Mouse (Mus musculus) lung, embryonic 14.5 days (tissue): Measurements from ENCODE around the gene Slco4a1. TPM values are rescaled to one million over a fixed set of nuclear protein-coding genes. Genes with fewer than 3 reads are reported as not detected.

Source experiments
- ATAC-seq: fragments of 200-750 bp; cut with Nextera tagmentation; 2 replicates; pipeline ENCODE4 v1.8.0; 2017; ENCODE audit warnings: mild to moderate bottlenecking, moderate TSS enrichment, moderate library complexity; ENCODE audit not compliant: insufficient read depth
- DNase-seq: peaks from one replicate; pipeline ENCODE4 v3.0.0-alpha.2; 2015
- H3K27ac ChIP-seq: fragments of 300-500 bp; sonication (generic); 2 replicates; pipeline ENCODE4 v1.5.1; 2014; ENCODE audit warnings: low read depth, mild to moderate bottlenecking, moderate library complexity
- H3K27me3 ChIP-seq: fragments of 300-500 bp; sonication (generic); 2 replicates; pipeline ENCODE4 v1.6.1; 2014; ENCODE audit warnings: low read length, control low read depth; ENCODE audit not compliant: insufficient read depth
- H3K36me3 ChIP-seq: fragments of 300-500 bp; sonication (generic); 2 replicates; pipeline ENCODE4 v1.6.1; 2014; ENCODE audit warnings: control low read depth; ENCODE audit not compliant: insufficient read depth
- H3K4me1 ChIP-seq: fragments of 300-500 bp; sonication (generic); 2 replicates; pipeline ENCODE4 v1.6.1; 2014; ENCODE audit warnings: antibody characterized with exemption, control low read depth; ENCODE audit not compliant: insufficient read depth
- H3K4me2 ChIP-seq: fragments of 300-500 bp; sonication (generic); 2 replicates; pipeline ENCODE4 v1.6.1; 2014; ENCODE audit warnings: mild to moderate bottlenecking
- H3K4me3 ChIP-seq: fragments of 300-500 bp; sonication (generic); 2 replicates; pipeline ENCODE4 v1.5.1; 2014; ENCODE audit warnings: low read depth, low read length
- H3K9ac ChIP-seq: fragments of 300-500 bp; sonication (generic); 2 replicates; pipeline ENCODE4 v1.6.1; 2014
- H3K9me3 ChIP-seq: fragments of 300-500 bp; sonication (generic); 2 replicates; pipeline ENCODE4 v1.6.1; 2016; ENCODE audit warnings: low read depth, low read length, control low read depth
- CTCF ChIP-seq: IDR thresholded peaks from 2 replicates; pipeline ENCODE4 v1.5.1; 2016; ENCODE audit warnings: antibody characterized with exemption, low read depth
- WGBS: fragments of 180-500 bp; shearing (Covaris S2); extraction: QIAGEN DNeasy Blood & Tissue Kit; methylation state at CpG from one replicate; pipeline ENCODE4 v1.1.7; 2014; 5-methylcytosine and 5-hydroxymethylcytosine counted together
- polyA plus RNA-seq: library from polyadenylated mRNA; unstranded; fragments of >200 nt; fragmentation: Nextera tagmentation; extraction: Ambion mirVana; gene quantifications from 2 replicates; pipeline ENCODE4 v1.2.1, GENCODE M21; 2014

The Slco4a1 gene
- polyA plus RNA-seq, 1 experiment from 2014 or later = 0.47 TPM

GRCm38 (mm10) chr2:180444957-180445785, 10.9 kb upstream of the Slco4a1 start:
- Histone ChIP-seq H3K9ac (no peak overlapping the region), H3K4me1 (no peaks in the 10 kb centered on the region), H3K27me3 (no peaks in the 10 kb centered on the region), H3K4me2 (no peak overlapping the region), H3K27ac (no peak overlapping the region), H3K4me3 (no peak overlapping the region), H3K36me3 (no peaks in the 10 kb centered on the region), H3K9me3 (no peaks in the 10 kb centered on the region)
- TF ChIP-seq CTCF = no peak
- no peak for DNase-seq
- no peak for ATAC-seq
- WGBS = 40% methylated on average over 9 of the region's 9 CpGs

GRCm38 (mm10) chr2:180445962-180446361, 10.1 kb upstream of the Slco4a1 start:
- Histone ChIP-seq H3K4me3 (no peak overlapping the region), H3K36me3 (no peaks in the 10 kb centered on the region), H3K9me3 (no peaks in the 10 kb centered on the region), H3K27ac (no peak overlapping the region), H3K4me2 (no peak overlapping the region), H3K4me1 (no peaks in the 10 kb centered on the region), H3K27me3 (no peaks in the 10 kb centered on the region), H3K9ac (no peak overlapping the region)
- no peak for TF ChIP-seq CTCF
- ATAC-seq (no peak), DNase-seq (no peak)
- 93% methylated on average over 1 of the region's 1 CpGs for WGBS

GRCm38 (mm10) chr2:180449007-180449406, 7.0 kb upstream of the Slco4a1 start:
- no peak for ATAC-seq
- H3K27ac ChIP-seq = no peak overlapping the region
- DNase-seq = no peak
- no peak overlapping the region for H3K4me2 ChIP-seq
- H3K4me3 ChIP-seq = no peak overlapping the region
- TF ChIP-seq CTCF = no peak
- no peaks in the 10 kb centered on the region for H3K36me3 ChIP-seq
- 54% methylated on average over 5 of the region's 5 CpGs for WGBS
- no peak overlapping the region for H3K9ac ChIP-seq
- H3K27me3 ChIP-seq = no peaks in the 10 kb centered on the region
- H3K4me1 ChIP-seq = no peaks in the 10 kb centered on the region
- H3K9me3 ChIP-seq = no peaks in the 10 kb centered on the region

- no peak overlapping the region for H3K27ac ChIP-seq
- no peak overlapping the region for H3K4me3 ChIP-seq
- ATAC-seq (no peak), DNase-seq (no peak)
- no peaks in the 10 kb centered on the region for H3K9me3 ChIP-seq
- H3K36me3 ChIP-seq = no peaks in the 10 kb centered on the region
- no peaks in the 10 kb centered on the region for H3K4me1 ChIP-seq
- H3K9ac ChIP-seq = no peak overlapping the region
- 68% methylated on average over 5 of the region's 5 CpGs for WGBS
- H3K4me2 ChIP-seq = no peak overlapping the region
- peaks cover under 1% of the 10 kb centered on the region; the same call in 1 of the 2 replicates for H3K27me3 ChIP-seq
- no peak for TF ChIP-seq CTCF
These were observed 5.5 kb upstream of the Slco4a1 start for GRCm38 (mm10) chr2:180450529-180450928.

- no peaks in the 10 kb centered on the region for H3K9me3 ChIP-seq
- H3K9ac ChIP-seq = peak overlapping the region; percentile 16; the same call in 1 of the 2 replicates
- no peak overlapping the region for H3K27ac ChIP-seq
- 1% methylated on average over 28 of the region's 28 CpGs for WGBS
- DNase-seq (peak; percentile 28), ATAC-seq (no peak)
- peaks cover 23% of the 10 kb centered on the region for H3K27me3 ChIP-seq
- H3K4me2 ChIP-seq = peak overlapping the region; percentile 95
- no peaks in the 10 kb centered on the region for H3K4me1 ChIP-seq
- H3K4me3 ChIP-seq = peak overlapping the region; percentile 48
- no peaks in the 10 kb centered on the region for H3K36me3 ChIP-seq
- no peak for TF ChIP-seq CTCF
These were observed 660 bp downstream of the Slco4a1 start for GRCm38 (mm10) chr2:180456705-180457104.

GRCm38 (mm10) chr2:180457680-180458079, 1.6 kb downstream of the Slco4a1 start:
- no peak for ATAC-seq
- TF ChIP-seq CTCF = no peak
- DNase-seq = no peak
- Histone ChIP-seq H3K4me1 (no peaks in the 10 kb centered on the region), H3K27me3 (peaks cover 23% of the 10 kb centered on the region), H3K9ac (no peak overlapping the region), H3K27ac (no peak overlapping the region), H3K4me3 (no peak overlapping the region), H3K4me2 (no peak overlapping the region), H3K9me3 (no peaks in the 10 kb centered on the region), H3K36me3 (no peaks in the 10 kb centered on the region)
- WGBS = 60% methylated on average over 2 of the region's 2 CpGs

- Histone ChIP-seq H3K9ac (no peak overlapping the region), H3K27me3 (peaks cover 23% of the 10 kb centered on the region), H3K4me2 (no peak overlapping the region), H3K4me1 (no peaks in the 10 kb centered on the region), H3K27ac (no peak overlapping the region), H3K36me3 (no peaks in the 10 kb centered on the region), H3K4me3 (no peak overlapping the region), H3K9me3 (no peaks in the 10 kb centered on the region)
- WGBS = 79% methylated on average over 4 of the region's 4 CpGs
- no peak for TF ChIP-seq CTCF
- DNase-seq = no peak
- ATAC-seq = no peak
These were observed 3.4 kb downstream of the Slco4a1 start for GRCm38 (mm10) chr2:180459437-180459836.
